In the genomic region with DNA sequence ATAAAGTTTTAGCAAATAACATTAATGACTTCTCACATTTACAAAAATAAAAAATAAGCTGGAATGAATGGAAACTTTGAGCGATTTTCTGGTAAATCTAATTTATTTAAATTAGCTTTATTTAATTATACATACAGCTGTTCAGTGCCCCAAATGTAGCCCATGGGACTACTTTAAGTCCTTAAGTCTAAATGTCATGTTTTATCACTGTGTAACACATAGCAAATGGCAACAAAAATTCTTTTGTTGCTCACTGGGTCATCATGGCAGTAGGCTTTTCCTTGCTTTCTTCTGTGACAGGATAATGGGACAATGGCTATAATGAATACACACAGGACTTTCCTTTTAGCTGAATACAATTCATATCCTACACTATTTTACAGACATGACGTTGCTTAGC, we compare ENCODE assay signal across 14 mouse cellular contexts.
"Had no signal": no experiment of that assay in that cellular context is flagged by ENCODE, and none has a peak within 500 bp of the region (broad histone marks: within the 10 kb centered on the region; RNA-seq: fewer than 3 reads in every experiment).

No protein-coding gene starts in this region.

- H3K9ac ChIP-seq: stomach, embryonic 15.5 days had no signal

- H3K9me3 ChIP-seq: stomach, embryonic 15.5 days had no signal

- H3K4me2 ChIP-seq: stomach, embryonic 15.5 days had no signal

- H3K4me3 ChIP-seq: stomach, embryonic 15.5 days had no signal

- H3K36me3 ChIP-seq: stomach, embryonic 15.5 days had no signal

- H3K27ac ChIP-seq: stomach, embryonic 15.5 days; stomach, postnatal 0 days had no signal

- DNase-seq: retina, postnatal 1 day; right cerebral cortex, adult 18-20 months; right cerebral cortex, postnatal 14 days; right cerebral cortex, postnatal 25 days; right cerebral cortex, postnatal 4 days; spleen, adult 18-20 months; thymus, adult 18-20 months; thymus, adult 2 months; thymus, postnatal 14 days; thymus, postnatal 25 days; thymus, postnatal 36 days; thymus, postnatal 4 days had no signal

- H3K27me3 ChIP-seq: stomach, embryonic 15.5 days had no signal

- H3K4me1 ChIP-seq: stomach, embryonic 15.5 days had no signal
